Mouse (Mus musculus): ENCODE measurements around the gene Mcoln1.

DNA sequence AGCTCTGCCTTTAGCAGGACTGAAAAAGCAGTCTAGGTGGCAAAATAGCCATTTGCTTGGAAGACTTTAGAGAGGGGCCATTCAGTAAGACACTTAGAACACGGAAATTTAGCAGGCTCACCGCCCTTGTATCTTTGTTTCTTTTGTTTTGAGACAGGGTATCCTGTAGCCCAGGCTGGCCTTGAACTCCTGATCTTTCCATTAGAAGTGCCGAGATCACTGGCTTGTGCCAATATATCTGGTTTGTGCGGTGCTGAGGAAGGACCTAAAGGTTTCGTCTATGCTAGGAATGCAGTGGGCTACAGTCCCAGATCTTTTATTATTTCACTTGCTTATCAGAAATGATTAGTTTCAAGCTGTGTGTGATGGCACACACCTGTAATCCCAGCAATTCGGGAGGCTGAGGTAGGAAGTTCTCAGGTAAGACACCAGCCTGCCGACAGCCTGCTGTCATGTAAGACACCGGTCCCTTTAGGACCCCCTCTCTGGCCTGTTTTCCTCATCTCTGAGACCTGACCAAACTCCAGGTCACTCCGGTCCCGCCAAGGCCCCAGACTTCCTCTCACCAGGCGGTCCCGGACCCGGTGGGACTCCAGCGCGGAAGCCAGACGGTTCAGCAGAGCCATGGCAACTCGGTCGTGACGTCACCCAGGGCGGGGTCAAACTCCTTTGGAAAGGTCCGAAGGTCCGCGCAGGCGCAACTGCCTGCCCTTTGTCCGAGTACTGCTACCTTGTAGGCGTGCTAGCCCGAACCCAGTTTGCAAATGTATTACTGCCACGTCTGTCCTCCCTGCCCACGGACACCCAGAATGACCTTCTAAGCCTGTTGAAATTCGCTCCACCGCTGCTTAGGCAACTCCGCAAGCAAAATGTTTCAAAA lies 33.0 kb upstream of the Mcoln1 start, which contains the start of gene Pex11g:
- TF ChIP-seq CTCF (IDR thresholded peaks at IDR 0.05; ENCODE audit: borderline replicate concordance, insufficient read depth, low read depth, low read length), result no peak
- peak; percentile 78; the same call in 1 of the 2 replicates for TF ChIP-seq POLR2A (IDR thresholded peaks at IDR 0.05; ENCODE audit: borderline replicate concordance, insufficient read depth, low read length)
